Mouse (Mus musculus): Measurements from ENCODE around the gene Nlrc5. TPM values are rescaled to one million over a fixed set of nuclear protein-coding genes. Genes with fewer than 3 reads are reported as not detected.

Nlrc5 gene
- polyA plus RNA-seq, 1 experiment, result 56.8 TPM

DNA sequence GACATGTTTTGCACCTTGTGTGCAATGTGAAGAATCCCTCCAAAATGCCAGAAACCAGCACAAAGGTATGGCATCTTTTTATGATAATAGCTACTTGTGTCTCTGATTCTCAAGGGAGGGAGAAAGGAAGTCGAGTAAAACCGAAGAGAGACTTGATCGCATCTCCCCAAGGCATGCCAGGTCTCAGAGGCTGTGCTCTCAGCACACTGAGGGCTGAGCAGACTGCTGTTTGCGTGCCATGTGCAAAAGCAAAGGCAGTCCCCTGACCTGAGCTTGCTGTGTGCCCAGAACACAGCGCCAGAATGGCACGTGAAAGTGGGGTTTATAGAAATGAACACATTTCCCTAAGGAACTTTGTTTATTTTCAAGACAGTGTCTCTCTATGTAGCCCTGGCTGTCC is 44.6 kb upstream of the Nlrc5 start:
- H3K36me3 ChIP-seq (ENCODE audit: control insufficient read depth, insufficient read depth, low read length), result peaks cover 51% of the 10 kb centered on the region

GRCm38 (mm10) chr8:94390429-94390828 is 43.7 kb upstream of the Nlrc5 start:
- no peak for TF ChIP-seq POLR2A (IDR thresholded peaks at IDR 0.05; ENCODE audit: control insufficient read depth, extremely low read depth, insufficient read depth, low read length, poor library complexity)
- no peak for TF ChIP-seq CTCF (IDR thresholded peaks at IDR 0.05; ENCODE audit: borderline replicate concordance, control insufficient read depth, extremely low read depth, insufficient read depth, low read length, poor library complexity)
- no peak overlapping the region for H3K4me3 ChIP-seq (ENCODE audit: control insufficient read depth, insufficient read depth, low read length)
- no peak overlapping the region for H3K27ac ChIP-seq (ENCODE audit: control insufficient read depth, insufficient read depth, low read length)
- H3K27me3 ChIP-seq (ENCODE audit: control insufficient read depth, insufficient read depth, low read length), result no peaks in the 10 kb centered on the region
- DNase-seq, result no peak
- H3K4me1 ChIP-seq (replicated peaks; ENCODE audit: control insufficient read depth, insufficient read depth, low read length), result peaks cover 9% of the 10 kb centered on the region; the same call in 1 of the 2 replicates
- 96% methylated on average over 6 of the region's 6 CpGs for WGBS
- peaks cover 60% of the 10 kb centered on the region for H3K36me3 ChIP-seq (ENCODE audit: control insufficient read depth, insufficient read depth, low read length)

More for the DNA sequence above, 44.6 kb upstream of the Nlrc5 start:
- 89% methylated on average over 6 of the region's 6 CpGs for WGBS
- no peak for DNase-seq
- H3K27me3 ChIP-seq (ENCODE audit: control insufficient read depth, insufficient read depth, low read length), result no peaks in the 10 kb centered on the region
- peaks cover 10% of the 10 kb centered on the region; the same call in 1 of the 2 replicates for H3K4me1 ChIP-seq (replicated peaks; ENCODE audit: control insufficient read depth, insufficient read depth, low read length)
- no peak overlapping the region for H3K4me3 ChIP-seq (ENCODE audit: control insufficient read depth, insufficient read depth, low read length)
- TF ChIP-seq CTCF (IDR thresholded peaks at IDR 0.05; ENCODE audit: borderline replicate concordance, control insufficient read depth, extremely low read depth, insufficient read depth, low read length, poor library complexity) (no peak), POLR2A (IDR thresholded peaks at IDR 0.05; ENCODE audit: control insufficient read depth, extremely low read depth, insufficient read depth, low read length, poor library complexity) (no peak)
- no peak overlapping the region for H3K27ac ChIP-seq (ENCODE audit: control insufficient read depth, insufficient read depth, low read length)

- 94% methylated on average over 8 of the region's 8 CpGs for WGBS
- H3K4me1 ChIP-seq (replicated peaks; ENCODE audit: control insufficient read depth, insufficient read depth, low read length), result peaks cover 5% of the 10 kb centered on the region; the same call in 1 of the 2 replicates
- TF ChIP-seq CTCF (IDR thresholded peaks at IDR 0.05; ENCODE audit: borderline replicate concordance, control insufficient read depth, extremely low read depth, insufficient read depth, low read length, poor library complexity), result no peak
- no peak for TF ChIP-seq POLR2A (IDR thresholded peaks at IDR 0.05; ENCODE audit: control insufficient read depth, extremely low read depth, insufficient read depth, low read length, poor library complexity)
- H3K4me3 ChIP-seq (ENCODE audit: control insufficient read depth, insufficient read depth, low read length), result no peak overlapping the region
- H3K27me3 ChIP-seq (ENCODE audit: control insufficient read depth, insufficient read depth, low read length), result no peaks in the 10 kb centered on the region
- no peak for DNase-seq
- H3K27ac ChIP-seq (ENCODE audit: control insufficient read depth, insufficient read depth, low read length), result no peak overlapping the region
- H3K36me3 ChIP-seq (ENCODE audit: control insufficient read depth, insufficient read depth, low read length), result peaks cover 65% of the 10 kb centered on the region
Measured at GRCm38 (mm10) chr8:94390910-94391309, 43.2 kb upstream of the Nlrc5 start.

DNA sequence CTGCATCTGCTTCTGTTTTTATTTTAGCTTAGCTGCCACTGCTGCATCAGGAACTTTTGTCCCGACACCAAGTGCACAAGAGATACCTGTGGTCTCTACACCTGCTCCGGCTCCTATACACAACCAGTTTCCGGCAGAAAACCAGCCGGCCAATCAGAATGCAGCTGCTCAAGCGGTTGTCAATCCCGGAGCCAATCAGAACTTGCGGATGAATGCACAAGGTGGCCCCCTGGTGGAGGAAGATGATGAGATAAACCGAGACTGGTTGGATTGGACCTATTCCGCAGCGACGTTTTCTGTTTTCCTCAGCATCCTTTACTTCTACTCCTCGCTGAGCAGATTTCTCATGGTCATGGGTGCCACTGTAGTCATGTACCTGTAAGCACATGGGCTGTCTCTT is 42.0 kb upstream of the Nlrc5 start:
- Histone ChIP-seq H3K4me1 (replicated peaks; ENCODE audit: control insufficient read depth, insufficient read depth, low read length) (peaks cover 5% of the 10 kb centered on the region; the same call in 1 of the 2 replicates), H3K4me3 (ENCODE audit: control insufficient read depth, insufficient read depth, low read length) (no peak overlapping the region), H3K27me3 (ENCODE audit: control insufficient read depth, insufficient read depth, low read length) (no peaks in the 10 kb centered on the region), H3K36me3 (ENCODE audit: control insufficient read depth, insufficient read depth, low read length) (peaks cover 66% of the 10 kb centered on the region), H3K27ac (ENCODE audit: control insufficient read depth, insufficient read depth, low read length) (no peak overlapping the region)
- TF ChIP-seq POLR2A (IDR thresholded peaks at IDR 0.05; ENCODE audit: control insufficient read depth, extremely low read depth, insufficient read depth, low read length, poor library complexity) (no peak), CTCF (IDR thresholded peaks at IDR 0.05; ENCODE audit: borderline replicate concordance, control insufficient read depth, extremely low read depth, insufficient read depth, low read length, poor library complexity) (no peak)
- 94% methylated on average over 12 of the region's 12 CpGs for WGBS
- peak; percentile 49 for DNase-seq

DNA sequence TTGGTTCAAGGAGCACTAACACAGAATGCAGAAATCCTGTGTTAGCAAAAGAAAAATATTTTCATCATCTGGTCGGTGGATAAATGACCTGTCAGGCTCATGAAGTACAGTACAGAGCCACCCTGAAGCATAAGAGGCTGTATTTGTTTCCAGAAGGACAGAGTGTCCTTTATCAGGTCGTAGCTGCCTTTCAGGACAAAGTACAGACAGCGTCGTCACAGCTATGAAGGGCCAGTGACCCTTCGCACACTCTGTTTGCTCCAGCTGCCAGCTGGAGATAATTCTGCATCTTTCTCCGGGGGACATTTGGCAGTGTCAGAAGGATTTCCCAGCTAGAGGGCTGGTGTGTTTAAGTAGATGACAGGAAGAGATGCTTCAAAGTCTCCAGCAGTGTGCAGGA is 41.5 kb upstream of the Nlrc5 start:
- Histone ChIP-seq H3K36me3 (ENCODE audit: control insufficient read depth, insufficient read depth, low read length) (peaks cover 66% of the 10 kb centered on the region), H3K27me3 (ENCODE audit: control insufficient read depth, insufficient read depth, low read length) (no peaks in the 10 kb centered on the region), H3K27ac (ENCODE audit: control insufficient read depth, insufficient read depth, low read length) (no peak overlapping the region), H3K4me1 (replicated peaks; ENCODE audit: control insufficient read depth, insufficient read depth, low read length) (peaks cover 2% of the 10 kb centered on the region; the same call in 1 of the 2 replicates), H3K4me3 (ENCODE audit: control insufficient read depth, insufficient read depth, low read length) (no peak overlapping the region)
- no peak for TF ChIP-seq POLR2A (IDR thresholded peaks at IDR 0.05; ENCODE audit: control insufficient read depth, extremely low read depth, insufficient read depth, low read length, poor library complexity)
- TF ChIP-seq CTCF (IDR thresholded peaks at IDR 0.05; ENCODE audit: borderline replicate concordance, control insufficient read depth, extremely low read depth, insufficient read depth, low read length, poor library complexity), result no peak
- WGBS, result 93% methylated on average over 6 of the region's 6 CpGs
- no peak for DNase-seq

GRCm38 (mm10) chr8:94395851-94396540 is 38.2 kb upstream of the Nlrc5 start:
- Histone ChIP-seq H3K36me3 (ENCODE audit: control insufficient read depth, insufficient read depth, low read length) (peaks cover 48% of the 10 kb centered on the region), H3K4me1 (replicated peaks; ENCODE audit: control insufficient read depth, insufficient read depth, low read length) (peaks cover 10% of the 10 kb centered on the region), H3K27me3 (ENCODE audit: control insufficient read depth, insufficient read depth, low read length) (no peaks in the 10 kb centered on the region), H3K4me3 (ENCODE audit: control insufficient read depth, insufficient read depth, low read length) (no peak overlapping the region), H3K27ac (ENCODE audit: control insufficient read depth, insufficient read depth, low read length) (no peak overlapping the region)
- WGBS, result 97% methylated on average over 6 of the region's 6 CpGs
- TF ChIP-seq POLR2A (IDR thresholded peaks at IDR 0.05; ENCODE audit: control insufficient read depth, extremely low read depth, insufficient read depth, low read length, poor library complexity) (no peak), CTCF (IDR thresholded peaks at IDR 0.05; ENCODE audit: borderline replicate concordance, control insufficient read depth, extremely low read depth, insufficient read depth, low read length, poor library complexity) (no peak)
- DNase-seq, result no peak

Data from thymus, adult 2 months (tissue).